Mouse (Mus musculus): Measurements from ENCODE around the gene Nr1h4.

Nr1h4 gene

GRCm38 (mm10) chr10:89432743-89433142 lies 100.6 kb downstream of the Nr1h4 start:
- DNase-seq (ENCODE audit: low spot score): no peak

- no peak for DNase-seq (ENCODE audit: low spot score)
Observed at GRCm38 (mm10) chr10:89430751-89431150, 102.6 kb downstream of the Nr1h4 start.

GRCm38 (mm10) chr10:89424800-89425393 lies 108.5 kb downstream of the Nr1h4 start:
- no peak for DNase-seq (ENCODE audit: low spot score)

- no peak for DNase-seq (ENCODE audit: low spot score)
Observed at GRCm38 (mm10) chr10:89424217-89424616, 109.2 kb downstream of the Nr1h4 start.

- no peak for DNase-seq (ENCODE audit: low spot score)
Observed at GRCm38 (mm10) chr10:89423164-89423778, 110.1 kb downstream of the Nr1h4 start.

GRCm38 (mm10) chr10:89422504-89423158 lies 110.8 kb downstream of the Nr1h4 start:
- DNase-seq (ENCODE audit: low spot score): no peak

GRCm38 (mm10) chr10:89417966-89418365 lies 115.4 kb downstream of the Nr1h4 start:
- DNase-seq (ENCODE audit: low spot score): no peak

GRCm38 (mm10) chr10:89415478-89415877 lies 117.9 kb downstream of the Nr1h4 start:
- no peak for DNase-seq (ENCODE audit: low spot score)

- no peak for DNase-seq (ENCODE audit: low spot score)
Observed at GRCm38 (mm10) chr10:89407551-89407950, 125.8 kb downstream of the Nr1h4 start.

GRCm38 (mm10) chr10:89406733-89407484 lies 126.5 kb downstream of the Nr1h4 start:
- no peak for DNase-seq (ENCODE audit: low spot score)

GRCm38 (mm10) chr10:89404936-89405335 lies 128.4 kb downstream of the Nr1h4 start:
- DNase-seq (ENCODE audit: low spot score): no peak

Data from embryo, embryonic 10 days (tissue).